Mouse (Mus musculus) retina, embryonic 14.5 days (tissue): ENCODE results near the gene Fads3.

Source experiments
- DNase-seq: peaks from one replicate; pipeline ENCODE4 v3.0.0-alpha.2; 2015; ENCODE audit warnings: low spot score

Gene Fads3

DNA sequence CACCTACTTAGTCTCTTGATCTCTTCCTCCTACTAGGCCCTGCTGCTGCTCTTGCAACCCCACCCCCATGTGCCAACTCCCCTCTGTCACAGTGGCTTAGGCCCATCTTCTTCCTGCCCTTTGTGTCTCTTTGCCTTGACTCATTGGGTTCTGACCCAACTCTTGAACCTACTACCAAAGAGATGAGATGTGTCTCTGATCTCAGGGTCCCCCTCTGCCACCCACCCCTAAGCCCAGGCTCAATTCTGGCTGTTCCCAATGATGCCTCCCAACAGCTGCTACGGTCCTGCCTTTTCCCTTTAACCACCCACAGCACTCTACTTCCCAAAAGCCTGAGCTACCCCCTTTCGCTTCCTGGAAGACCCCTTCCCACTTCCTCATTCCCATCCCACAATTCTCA is 19.4 kb upstream of the Fads3 start:
- DNase-seq: no peak

DNA sequence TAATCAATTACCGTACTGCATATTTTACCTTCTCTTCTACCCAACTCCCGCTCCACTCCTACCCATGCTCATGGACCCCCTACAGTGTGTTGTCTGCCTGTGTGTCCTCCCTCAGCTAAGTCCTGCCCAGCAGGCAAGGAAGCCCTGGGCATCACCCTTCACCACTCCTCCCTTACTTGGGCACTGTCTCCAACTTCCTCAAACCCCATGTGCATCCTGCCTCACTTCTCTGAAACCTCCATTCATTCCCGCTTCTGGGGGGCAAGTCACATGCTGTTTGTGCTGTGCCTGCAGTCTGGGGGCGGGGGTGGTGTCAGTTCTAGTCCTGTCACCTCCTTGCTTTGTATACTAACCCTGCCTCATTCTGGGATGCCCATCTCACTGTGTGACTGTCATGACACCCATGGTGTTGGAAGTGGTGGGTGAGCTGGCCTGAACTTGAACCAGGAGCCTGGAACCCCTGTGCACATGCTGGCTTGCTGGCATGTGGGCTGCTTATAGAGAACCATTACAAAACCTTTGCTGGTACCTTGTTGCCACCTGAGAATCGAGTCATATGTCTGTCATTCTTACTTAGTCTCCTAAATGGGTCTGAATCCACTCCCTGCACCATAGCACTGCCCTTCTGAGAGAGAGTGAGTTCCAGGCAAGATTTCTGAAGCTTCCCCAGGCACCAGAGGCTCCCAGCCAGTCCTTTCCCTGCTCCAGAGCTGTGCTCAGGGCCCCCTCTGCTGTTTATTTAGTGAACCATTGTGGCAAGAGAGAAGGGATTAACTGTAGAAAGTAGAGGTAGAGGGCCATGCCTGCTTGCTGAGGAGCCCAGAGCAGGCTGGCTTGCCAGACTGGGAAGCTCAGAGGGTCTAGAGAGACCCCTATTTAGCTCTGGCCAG is 18.7 kb upstream of the Fads3 start:
- DNase-seq: peak; percentile 57

DNA sequence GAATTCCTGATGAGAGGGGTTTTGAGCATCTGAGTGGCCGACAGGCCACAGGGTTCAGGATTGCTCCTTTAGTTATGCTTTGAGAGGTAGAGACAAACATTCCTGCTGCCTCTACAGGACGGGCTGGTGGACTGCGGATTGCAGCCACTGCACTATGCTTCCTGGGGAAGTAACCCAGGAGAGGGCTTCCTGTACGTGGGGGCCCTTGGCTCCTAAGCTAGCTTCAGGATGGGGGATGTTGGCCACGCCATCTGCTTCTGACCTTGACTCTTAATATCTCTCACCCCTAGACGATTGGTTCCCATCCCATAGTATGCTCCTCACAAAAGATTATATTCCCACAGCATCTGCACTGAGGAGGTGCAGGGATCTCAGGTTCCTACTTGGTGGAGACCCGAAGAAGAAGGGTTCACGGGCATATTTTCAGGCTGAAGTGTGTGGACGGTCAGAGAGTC is 18.0 kb upstream of the Fads3 start:
- no peak for DNase-seq

DNA sequence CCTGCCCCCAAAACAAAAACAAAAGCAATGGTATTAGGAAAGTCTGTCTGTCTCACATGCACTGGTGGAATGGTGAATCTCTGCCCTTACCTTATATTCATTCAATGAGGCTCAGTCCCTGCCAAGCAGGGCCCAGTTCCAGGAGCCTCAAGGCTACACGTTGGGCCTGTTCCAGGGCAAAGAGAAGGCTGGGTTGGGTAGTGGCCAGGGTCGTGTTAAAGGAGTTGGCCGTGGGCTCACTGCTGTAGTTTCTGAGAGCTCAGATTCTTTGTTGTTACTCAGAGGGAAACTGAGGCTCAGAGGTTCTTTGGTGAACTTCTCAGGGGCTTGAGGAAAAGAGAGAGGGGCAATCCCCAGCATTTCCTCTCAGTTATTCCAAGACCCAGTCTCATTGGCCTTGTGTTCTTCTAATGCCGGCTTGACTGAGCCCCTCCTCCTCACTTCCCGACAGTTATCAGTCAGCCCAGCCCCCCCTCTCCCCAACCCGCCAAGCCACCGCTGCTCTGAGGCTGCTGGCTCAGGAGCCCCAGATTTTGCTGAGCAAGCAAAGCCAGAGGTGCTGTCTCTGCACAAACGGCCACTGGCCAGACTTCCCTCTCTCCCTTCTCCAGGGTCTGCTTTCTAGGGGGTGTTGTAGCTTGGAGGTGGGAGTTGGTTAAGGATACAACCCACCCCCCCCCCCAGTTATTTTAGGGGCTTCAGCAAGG is 16.0 kb upstream of the Fads3 start:
- no peak for DNase-seq

DNA sequence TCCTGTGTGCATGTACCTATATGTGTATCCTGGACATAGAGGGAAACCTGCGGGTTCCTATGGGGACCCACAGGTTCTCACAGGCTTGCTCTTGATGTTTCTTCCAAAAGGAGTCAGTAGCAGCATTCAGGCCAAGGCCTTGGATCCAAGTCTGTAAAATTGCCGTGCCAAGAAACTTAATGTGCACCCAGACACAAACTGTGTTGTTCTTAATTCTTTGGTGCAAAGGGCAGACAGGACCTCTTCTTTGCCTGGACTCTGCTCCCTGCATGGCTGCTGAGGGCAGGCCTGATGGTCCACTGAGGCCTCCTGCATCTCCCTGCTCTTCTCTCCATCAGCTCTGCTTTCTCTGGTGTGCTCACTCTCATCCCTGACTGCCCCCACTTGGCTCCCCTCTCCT is 11.6 kb upstream of the Fads3 start:
- no peak for DNase-seq

DNA sequence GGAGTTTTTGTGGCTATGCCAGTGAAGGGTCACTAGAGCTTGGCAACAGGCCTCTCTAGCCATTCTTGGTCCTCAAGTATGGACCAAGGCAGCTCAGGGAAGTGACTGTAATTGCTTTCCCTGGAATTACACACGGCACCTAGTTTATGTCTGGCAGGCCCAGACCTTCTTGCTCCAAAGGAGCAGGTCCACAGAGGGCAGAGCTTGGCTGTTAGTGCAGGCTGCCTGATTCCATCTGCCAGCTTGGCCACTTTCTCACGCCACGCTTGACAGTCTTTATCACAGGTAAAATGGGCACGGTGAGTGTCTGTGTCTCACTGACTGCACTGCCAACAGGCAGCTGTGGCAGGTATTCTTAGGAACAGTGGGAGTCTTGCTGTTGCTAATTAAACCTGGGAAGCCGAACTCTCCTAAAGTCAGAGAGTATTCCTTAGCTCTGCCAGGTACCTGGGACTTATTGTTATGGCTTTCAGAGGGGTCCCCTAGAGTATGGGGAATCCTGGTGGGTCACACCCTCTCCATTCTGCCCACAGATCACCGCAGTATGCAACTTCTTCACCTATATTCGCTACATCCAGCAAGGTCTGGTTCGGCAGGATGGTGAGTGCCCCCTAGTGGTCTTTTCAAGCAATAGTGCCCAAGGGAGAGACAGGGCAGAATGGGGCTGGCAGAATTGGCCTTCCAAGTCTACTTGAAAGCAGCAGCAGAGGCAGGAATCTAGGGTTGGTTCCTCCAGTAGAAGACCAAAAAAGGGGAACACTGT is 8.0 kb upstream of the Fads3 start:
- peak; percentile 91 for DNase-seq

DNA sequence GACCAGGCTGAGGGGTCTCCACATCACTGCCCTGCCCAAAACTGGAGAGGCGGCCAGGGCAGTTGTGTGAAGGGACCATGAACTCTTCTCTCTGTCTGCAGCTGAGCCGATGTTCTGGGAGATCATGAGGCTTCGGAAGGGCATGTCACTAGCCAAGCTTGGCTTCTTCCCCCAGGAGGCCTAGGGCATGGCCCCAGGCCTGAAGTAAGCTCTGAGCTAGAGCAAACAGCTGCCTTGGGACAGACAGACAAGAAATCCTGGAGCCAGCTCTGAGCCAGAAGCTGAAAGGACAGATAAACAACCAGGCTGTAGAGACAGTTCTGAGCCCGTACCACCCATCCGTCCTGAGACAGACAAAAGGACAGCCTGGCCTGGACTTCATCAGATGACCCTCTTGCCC is 7.0 kb upstream of the Fads3 start:
- DNase-seq: no peak

DNA sequence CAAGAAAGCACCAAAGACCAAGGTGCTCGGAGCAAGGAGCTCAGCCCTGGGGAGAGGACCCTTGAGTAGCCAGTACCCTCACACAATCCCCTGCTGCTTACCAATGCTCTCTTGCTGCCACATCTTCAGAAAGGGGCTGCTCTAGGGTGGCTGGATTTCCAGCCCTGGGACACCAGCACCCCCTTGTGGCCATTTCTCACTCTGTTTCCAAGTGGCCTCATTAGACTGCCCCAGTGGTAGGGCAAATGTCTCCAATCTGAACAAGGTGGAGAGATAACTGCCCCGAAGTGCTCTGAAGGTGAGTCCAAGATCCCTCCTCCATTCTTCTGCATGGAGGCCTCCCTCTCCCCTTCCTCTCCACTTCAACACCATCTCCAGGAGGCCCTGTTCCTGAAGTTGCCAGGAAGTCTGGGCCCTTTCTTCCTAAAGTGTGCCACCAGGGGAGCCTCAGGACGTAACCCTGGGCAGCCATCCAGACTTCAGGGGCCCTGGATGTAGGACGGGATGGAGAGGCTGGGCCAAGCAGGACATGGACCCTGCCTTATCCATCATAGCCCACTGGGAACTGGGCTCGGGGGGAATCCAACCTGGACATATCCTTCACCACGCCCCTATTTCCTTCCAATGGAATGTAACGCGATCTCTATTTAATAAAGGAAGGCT is 6.5 kb upstream of the Fads3 start:
- DNase-seq: peak; percentile 91

DNA sequence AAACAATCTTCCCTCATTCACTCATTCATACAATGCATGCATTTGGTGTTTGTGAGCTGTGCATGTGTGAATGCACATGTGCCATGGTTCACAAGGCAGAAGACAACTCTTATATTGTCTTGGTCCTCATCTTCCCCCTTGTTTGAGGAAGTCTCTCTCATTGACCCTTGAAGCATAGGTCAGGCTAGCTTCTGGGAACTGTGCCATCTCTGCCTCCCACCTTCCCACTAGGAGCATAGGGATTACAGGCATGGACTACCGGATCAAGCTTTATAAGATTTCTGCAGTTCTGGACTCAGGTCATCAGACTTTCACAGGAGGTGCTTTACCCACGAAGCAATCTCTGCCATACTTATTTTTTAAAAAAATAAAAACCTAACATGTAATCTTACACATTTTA is 3.8 kb upstream of the Fads3 start:
- DNase-seq: no peak

DNA sequence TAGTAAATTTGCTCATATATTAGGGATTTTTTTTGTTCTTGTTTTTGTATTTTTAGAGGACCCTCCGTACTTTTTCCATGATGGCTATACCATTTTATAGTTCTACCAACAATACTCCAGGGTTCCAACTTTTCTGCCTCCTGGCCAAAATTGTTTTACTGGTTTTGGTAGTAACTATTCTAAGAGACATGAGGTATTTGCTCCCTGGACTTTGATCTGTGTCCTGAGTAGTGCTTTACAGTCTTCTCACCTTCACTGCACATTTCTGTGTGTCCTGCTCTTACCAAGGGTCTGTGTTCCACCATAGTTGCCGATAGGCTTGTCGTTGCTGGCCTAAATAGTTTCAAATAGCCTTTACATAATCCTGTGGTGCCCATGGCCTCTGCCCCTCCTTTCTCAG is 3.0 kb upstream of the Fads3 start:
- DNase-seq: no peak

DNA sequence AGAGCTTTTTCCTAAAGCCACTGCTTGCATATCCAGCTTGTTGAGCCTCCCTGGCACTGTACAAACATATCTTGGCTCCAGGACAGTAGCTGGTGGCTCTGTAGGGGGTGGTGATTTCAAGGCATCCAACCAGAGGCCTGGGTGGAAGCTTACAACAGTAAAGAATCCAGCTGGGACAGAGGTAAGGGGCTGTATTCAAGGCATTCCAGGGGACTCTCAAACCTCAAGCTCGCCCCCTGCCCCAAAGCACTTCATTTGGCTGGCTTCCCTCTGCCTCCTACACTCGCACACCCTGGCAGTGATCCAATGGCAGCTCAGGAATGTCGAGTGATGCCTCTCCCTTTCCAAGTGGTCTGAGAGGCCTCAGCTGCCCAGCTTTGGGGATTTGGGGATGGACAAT is 2.5 kb upstream of the Fads3 start:
- DNase-seq: no peak

DNA sequence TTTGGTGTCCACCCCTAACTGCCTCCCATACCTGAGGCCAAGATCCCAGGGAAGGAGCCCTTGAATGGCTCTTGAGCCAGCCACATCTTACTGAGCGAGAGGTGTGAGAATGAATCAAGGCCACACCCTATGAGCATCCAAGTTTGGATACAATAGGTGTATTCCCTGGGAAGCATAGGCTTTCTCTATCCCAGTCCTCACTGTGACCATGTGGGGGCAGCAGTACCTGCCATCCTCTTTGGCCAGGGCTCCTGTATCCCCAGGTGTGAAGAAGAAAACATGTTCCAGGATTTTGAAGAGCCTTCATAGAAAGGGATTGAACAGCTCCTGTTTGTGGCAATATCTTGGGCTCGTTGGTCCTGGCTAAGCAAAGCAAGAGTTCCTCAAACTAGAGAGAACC is 1.8 kb upstream of the Fads3 start:
- DNase-seq: no peak

DNA sequence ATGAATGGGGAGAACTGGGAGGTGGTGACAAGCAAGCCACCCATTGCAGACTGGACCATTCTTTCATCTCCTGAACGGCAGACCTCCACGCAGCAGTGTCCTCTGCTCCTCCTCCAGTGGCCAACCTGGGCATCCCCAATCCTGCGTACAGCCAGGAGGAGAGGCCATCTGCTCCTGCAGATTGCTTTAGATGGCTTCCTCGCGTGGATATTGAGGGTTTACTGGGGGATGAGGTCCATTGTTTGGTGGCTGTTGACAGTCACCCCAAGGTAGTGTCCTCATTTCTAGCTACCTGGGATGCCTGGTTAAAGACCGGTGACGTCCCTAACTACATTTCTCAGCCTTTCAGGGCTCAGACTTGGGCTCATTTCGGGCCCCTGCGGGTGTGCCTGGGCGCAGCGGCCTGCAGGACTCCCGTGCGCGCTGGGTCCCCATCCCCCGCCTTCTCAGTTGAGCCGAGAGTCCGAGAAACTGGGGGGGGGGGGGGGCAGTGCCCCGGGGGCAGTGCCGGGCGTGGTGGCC is 442 bp upstream of the Fads3 start:
- DNase-seq: no peak

DNA sequence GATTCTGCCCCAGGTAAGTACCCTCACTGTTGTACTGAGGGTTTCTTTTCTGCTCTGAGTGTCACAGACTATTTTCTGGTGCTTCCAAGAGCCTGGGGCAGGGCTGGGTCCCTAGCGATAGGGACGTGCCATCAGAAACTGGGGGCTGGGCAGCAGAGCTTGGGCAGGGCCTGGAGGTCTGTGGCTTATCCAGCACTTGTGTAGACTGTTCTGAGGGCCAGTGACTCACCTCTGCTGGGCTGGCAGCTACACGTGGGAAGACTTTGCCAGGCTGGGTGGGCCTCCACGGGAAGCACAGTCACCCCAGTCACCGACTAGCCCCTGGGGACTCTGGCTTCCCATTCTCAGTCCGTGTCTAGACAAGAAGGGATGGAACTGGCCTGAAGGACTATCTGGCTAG is 863 bp downstream of the Fads3 start:
- no peak for DNase-seq

DNA sequence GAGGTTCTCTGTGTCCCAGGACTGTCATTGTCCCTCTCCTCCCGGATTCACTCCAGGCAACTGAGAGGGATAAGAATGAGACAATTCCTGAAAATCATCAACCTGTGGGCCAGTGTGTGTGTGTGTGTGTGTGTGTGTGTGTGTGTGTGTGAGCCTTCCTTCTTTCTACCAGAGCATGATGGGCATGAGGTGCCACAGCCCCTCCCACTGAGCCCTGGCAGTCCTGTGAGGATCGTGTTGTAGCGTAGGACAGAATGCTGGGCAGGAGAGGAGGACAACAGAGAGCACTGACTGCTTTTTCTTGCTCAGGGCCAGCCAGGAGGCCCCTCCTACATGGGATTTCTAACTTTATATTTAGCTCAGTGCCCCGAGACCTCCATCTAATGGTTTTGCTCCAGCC is 1.4 kb downstream of the Fads3 start:
- no peak for DNase-seq

DNA sequence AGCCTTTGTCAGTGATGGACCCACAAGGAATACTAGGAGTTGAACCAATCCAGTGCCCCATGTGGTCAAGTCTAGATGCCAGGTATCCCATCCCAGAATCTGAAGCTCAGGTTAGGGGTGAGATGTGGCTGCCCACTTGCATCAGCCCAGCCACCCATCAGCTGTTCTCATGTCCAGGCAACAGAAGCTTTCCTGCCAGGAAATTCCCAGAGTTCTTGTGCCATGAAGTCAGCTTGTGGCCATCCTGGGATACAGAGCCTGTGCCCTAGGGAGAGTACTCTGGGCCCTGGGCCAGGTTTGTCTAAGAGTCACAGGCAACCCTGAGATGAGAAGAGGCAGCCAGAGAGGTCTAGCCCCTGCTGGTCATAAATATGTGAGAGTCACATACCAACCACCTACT is 2.3 kb downstream of the Fads3 start:
- no peak for DNase-seq

DNA sequence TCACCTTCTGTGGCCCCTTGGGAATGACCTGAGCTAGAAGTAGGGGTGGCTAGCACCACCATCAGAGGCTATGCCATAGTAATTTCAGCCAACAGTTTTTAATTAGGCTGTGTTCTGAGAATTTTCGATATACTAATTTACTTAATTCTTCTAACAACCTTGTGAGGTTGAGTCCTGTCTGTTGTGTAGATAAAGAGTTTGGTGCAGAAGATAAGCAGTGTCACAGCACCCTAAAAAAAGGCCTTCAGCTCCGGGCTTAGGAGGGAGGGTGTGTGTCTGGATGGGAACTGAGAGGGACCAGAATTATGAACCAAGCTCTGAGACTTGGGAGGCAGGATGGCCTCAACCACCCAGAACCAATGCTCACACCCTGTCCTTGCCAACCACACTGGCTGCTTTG is 4.3 kb downstream of the Fads3 start:
- no peak for DNase-seq

DNA sequence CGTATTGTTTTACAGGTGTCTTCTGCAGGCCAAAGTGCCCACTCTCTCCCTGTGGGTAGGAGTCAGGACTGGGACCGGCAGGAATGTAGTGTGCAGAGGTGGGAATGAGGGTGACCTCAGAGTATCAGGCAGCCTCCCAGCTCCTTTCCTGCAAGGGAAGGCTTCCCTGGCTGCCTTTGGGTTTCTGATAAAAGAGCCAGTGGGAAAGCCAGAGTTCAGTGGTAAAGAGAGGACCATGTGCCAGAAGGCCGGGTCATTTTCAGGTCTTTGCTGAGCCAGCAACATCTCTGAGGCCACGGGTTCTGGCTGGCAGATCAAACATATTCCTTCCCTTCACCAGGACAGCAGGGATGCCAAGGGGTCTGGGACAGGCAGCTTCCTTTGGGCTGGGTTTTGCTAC is 5.0 kb downstream of the Fads3 start:
- DNase-seq: no peak

DNA sequence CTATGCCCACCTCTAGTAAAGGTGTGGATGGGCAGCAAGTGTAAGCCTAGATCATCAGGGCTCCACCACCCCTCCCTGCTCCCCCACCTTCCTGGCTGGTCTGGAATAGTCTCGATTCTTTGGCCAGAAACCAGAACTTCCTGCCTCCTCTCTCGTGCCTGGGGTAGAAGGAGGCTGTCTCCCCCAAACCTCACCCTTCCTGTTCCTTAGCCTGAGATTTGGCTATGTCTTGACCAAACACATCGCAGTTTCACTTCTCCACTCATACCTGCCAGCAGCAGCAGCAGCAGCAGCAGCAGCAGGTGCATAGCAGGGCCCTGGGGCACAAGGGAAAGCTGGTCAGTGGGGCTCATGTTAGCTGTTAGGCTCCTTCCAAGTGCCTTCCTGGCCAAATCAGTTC is 5.6 kb downstream of the Fads3 start:
- no peak for DNase-seq

DNA sequence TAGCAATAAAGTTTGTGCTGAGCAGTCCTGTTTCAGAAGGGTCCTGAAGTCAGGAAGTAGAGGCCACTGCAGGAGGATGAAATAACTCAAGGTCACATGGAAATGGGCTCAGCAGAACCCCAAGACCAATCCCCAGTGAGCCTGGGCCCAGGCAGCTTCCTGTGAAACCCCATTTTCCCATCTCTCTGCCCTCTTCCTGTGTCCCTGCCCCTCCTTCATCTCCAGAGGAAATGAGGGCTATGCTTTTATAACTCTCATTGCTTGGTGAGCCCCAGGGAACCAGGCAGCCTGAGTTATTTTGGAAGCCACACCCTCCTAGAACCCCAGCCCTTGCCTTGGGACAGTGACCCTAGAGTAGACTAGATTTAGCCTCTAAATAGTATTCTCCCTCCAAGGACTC is 8.2 kb downstream of the Fads3 start:
- DNase-seq: no peak

DNA sequence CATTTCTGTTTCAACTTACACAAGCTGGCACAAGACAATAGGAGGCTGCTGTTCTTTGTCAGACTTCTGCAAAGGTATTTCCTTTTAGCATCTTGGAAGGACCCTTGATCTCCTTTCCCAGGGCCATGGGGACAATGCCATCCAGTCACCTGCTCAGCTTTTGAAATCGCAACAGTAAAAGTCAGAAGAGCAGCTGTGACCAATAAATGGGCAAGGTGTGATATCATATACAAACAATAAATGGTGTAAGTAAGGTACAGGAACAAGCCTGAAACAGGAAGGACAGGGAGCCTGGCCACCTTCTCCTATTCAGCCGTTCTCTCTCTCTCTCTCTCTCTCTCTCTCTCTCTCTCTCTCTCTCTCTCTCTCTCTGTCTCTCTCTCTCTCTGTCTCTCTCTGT is 9.1 kb downstream of the Fads3 start:
- no peak for DNase-seq

DNA sequence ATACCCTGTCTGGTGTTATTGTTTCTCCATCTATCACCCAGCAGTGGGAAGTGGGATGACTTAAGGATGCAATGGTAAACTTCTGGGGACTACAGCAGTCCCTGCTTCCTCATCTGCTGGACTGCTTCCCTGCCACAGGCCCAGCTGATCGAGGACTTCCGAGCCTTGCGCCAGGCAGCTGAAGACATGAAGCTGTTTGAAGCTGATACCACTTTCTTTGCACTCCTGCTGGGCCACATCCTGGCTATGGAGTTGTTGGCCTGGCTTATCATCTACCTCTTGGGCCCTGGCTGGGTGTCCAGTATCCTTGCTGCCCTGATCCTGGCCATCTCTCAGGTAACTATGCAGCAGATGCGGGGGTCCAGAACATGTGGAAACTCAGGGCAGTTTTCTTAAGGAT is 11.3 kb downstream of the Fads3 start:
- DNase-seq: no peak
